Mouse (Mus musculus): ENCODE results near the gene Ykt6.
"Not testable (repeated sequence)": the region's sequence is repeated elsewhere in the genome, so short reads cannot be mapped to it uniquely, and the experiment has no call there.

- TF ChIP-seq CTCF, EP300 (IDR thresholded peaks at IDR 0.05; ENCODE audit: low read depth): not testable (repeated sequence)
Observed at GRCm38 (mm10) chr11:6005374-6006043, 50.0 kb downstream of the Ykt6 start.
